Mouse (Mus musculus) stomach, postnatal 0 days (tissue): Measurements from ENCODE around the gene Sox6.

Experiments used
- CTCF ChIP-seq: IDR thresholded peaks from 2 replicates; pipeline ENCODE4 v1.5.1; 2016; ENCODE audit warnings: antibody characterized with exemption, low read depth, mild to moderate bottlenecking, moderate library complexity
- EP300 ChIP-seq: optimal IDR thresholded peaks from 2 replicates; pipeline ENCODE3; 2016; ENCODE audit warnings: antibody characterized with exemption

GRCm38 (mm10) chr7:115463367-115463766 lies 575.2 kb downstream of the Sox6 start:
- TF ChIP-seq EP300 (no peak), CTCF (no peak)
